Mouse (Mus musculus) effector memory CD4-positive, alpha-beta T cell, adult 7 months (primary cell): ENCODE measurements around the gene Ssna1. TPM values are rescaled to one million over a fixed set of nuclear protein-coding genes. Genes with fewer than 3 reads are reported as not detected.

ENCODE experiments used
- polyA plus RNA-seq: library from polyadenylated mRNA; unstranded; fragments of 100-300 nt; shearing (Covaris generic); gene quantifications from one replicate; pipeline ENCODE4 v1.2.1, GENCODE M21; 2017

The Ssna1 gene
- polyA plus RNA-seq, result 64.4 TPM

DNA sequence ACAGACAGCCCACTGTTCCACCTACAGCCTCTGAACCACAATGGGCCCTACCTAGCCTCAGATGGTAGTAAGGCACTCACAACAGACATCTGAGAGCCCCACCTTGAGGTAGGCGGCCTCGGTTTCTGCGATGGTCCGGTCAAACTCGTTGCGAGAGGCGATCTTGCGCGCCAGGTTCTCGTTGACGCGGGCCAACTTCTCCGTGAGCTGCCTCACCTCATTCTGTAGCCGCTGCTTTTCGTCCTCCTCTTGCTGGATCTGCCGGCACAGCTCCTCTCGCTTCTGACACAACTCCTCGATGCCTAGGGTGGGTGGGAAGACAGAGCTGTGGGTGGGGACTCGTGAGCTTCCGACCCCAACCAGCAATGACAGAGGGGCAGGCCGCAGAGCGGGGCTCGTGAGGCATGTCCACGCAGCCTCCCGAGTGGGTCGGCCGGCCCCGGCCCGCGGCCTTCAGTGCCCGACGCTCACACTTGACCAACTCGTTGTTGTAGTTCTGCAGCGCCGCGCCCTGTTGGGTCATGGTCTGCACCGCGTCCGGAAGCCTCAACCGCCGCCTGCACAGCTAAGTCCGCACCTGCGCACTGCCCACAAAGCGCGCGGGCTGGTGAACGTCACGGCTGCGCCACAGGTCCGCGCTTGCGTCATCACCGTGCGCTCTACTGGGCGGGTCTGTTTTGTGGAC, at the start of gene Ssna1, which contains the start of gene Anapc2:
Gene Ssna1, minus strand, starts transcription at position 612 of the 685 bp plus-strand sequence.
Gene Anapc2, plus strand, starts transcription at position 652 of the 685 bp plus-strand sequence.

DNA sequence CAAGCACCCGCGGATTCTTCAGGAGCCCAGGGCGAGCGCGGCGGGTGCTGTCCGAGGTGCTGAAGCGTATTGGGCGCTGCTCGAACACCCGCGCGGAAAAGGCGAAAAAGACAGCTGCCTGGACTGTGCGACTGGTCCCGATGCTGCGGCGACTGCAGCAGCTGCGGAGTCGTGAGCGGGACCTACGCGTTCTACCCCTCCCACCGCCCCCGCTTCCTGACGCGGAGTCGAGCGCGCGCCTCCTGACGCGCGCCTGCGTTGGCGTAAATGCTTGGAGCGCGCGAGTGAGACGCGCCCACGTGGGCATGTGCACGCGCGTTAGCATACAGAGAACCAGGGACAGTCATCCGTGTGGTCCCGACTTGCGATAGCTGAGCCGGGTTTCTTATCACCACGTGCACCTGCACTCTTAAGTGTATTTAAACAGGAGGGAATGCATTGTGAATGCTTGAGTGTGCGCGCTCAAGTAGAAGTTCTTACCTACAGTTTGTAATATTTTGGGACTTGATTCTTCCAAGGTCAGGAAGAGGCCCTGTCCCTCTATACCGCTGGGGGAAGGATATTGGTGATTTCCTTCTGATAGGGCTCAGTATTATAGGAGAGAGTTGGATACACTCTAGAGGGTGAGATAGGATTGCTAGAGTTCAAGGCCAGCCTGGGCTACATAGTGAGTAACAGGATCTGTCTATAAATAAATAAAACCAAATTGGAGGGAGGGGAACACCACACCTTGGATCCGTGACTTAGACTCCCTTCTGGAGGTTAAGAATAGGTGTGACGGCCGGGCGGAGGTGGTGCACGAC, 46.9 kb upstream of the Ssna1 start, which contains the start of gene Grin1:
Gene Grin1, minus strand, starts transcription at position 217 of the 803 bp plus-strand sequence.

DNA sequence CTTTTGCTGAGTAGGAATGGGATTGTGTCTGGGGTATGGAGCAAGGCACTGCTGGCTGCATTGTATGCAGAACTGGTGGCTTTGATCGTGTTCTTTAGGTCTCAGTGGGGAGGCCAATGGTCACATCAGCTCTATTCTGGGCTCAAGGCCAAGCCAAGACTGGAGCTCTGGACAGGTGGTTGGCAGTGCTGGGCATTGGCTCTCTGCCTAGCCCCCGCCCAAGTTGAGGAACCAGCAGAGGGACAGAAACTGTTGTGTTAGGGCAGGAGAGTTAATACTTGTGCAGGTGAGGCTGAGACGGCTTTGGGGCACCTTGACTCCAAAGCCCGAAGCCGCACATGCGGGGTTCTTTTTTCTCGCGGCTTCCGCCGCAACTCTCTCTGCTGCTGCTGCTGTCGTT, 17.4 kb upstream of the Ssna1 start, which contains the start of gene Lrrc26:
Gene Lrrc26, plus strand, starts transcription at position 265 of the 400 bp plus-strand sequence.

DNA sequence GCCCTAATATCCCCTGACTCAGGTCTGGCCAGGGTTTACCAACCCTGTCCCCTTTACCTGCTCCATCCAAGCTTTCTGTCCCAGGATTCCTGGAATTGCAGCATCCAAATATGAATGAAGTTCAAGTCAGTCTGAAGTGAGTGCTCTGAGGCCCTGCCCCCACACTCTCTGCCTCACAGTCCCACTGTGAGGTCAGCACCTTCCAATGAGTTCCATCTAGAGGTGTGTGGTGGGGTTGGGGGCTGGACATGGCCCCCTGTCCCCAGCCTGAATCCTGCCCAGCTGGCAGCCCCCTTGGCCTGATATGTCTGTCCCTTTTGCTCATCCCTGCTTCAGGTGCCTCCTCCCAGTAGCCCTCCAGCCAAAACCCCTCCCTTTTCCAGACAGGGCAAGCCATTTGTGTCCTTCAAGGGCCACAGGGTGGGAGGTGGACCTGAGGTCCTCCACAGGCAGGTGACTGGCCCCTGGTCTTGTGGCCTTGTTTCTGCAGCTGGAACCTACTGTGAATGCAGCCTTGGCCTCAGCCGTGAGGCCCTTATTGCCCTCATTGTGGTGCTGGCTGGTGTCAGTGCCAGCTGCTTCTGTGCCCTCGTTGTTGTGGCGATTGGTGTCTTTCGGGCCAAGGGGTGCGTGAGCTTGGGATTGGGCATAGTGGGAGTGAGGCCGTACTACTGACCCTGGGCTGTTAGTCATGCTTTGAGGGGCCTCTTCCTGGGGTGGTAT, 15.8 kb upstream of the Ssna1 start, which contains the start of gene Tmem210:
Gene Tmem210, plus strand, starts transcription at position 219 of the 723 bp plus-strand sequence.

DNA sequence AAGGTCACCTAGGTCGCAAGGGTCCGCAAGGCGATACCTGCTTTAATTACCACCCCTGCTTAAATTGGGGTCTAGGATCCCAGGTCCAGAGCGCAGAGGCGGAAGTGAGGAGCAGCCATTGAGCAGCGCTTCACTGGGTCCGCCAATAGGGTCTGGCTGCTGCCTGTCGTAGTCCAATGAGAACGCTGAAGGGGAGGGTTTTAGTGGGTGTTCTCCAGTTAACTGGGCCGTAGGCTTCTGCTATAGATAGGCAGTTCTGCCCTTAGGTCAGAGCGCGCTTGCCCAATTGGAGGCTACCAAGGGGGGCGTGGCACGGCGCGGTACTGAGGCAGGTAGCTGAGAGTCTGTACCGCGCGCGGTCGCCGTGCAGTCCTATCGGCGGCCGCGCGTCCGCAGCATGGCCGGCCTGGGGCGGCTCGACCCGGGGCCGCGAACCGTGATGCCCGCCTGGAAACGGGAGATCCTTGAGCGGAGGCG, 9.9 kb downstream of the Ssna1 start, which contains the start of gene Tprn:
Gene Tprn, plus strand, starts transcription at position 328 of the 477 bp plus-strand sequence.

DNA sequence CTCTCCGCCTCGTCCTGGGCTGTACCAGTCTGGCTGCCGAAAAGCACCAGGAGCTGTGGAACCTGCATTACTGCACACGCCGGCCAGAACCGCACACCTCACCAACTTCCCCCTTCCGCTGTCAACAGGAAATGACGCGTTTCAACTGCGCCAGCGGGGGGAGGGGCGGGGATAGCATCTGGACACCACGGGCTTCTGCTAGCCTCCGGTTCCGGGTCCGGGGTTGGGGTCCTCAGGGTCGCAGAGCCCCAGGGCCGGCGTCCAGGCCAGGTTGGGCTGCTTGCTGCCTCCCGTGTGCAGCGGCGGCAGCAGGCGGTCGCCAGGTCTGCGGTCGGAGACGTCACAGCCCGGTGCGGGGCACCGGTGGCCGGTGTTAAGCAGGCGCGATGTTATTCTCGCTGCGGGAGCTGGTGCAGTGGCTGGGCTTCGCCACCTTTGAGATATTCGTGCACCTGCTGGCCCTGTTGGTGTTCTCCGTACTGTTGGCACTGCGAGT, 16.9 kb downstream of the Ssna1 start, which contains the start of gene Tmem203:
Gene Tmem203, plus strand, starts transcription at position 156 of the 496 bp plus-strand sequence.

DNA sequence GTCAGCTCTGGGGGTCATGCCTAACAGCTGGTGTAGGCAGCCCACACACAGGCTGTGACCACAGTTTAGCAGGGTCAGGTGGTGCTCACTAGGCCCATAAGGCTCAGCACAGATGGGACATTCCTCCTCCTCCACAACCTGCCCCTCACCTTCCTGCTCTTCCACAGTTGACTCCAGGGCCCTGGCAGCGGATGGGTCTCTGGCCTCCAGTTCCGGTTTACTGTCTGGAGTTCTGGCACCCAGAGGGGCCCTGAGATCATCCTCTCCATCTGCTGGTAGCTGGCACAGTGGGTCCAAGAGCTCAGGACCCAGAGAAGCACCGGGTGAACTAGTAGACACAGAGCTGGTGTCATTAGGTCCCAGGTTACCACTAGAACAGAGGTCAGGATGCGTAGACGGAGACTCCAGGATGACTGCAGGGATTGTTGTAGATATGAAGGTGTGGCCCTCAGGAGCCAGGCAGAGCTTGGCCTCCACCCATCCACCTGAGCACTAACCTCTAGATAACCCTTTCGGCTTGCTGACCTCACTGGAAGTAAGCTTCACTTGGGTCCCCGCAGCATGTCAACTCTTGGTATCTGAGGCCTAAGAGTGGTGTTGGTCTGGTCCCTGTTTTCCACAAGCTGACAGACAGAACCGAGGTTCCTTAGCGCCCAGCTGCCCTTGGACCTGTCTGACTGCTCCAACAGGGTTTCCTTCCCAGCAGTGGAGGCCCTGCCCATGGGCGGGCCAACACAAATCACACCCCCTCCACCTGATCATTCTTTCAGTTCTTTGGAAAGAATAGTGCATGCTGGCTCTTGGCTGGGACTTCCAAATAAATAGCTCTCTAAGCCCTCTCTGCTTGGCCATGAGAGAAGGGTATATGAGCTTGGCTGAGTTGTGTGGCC, 25.8 kb downstream of the Ssna1 start, which contains the start of gene AL732309.1:
Gene AL732309.1, minus strand, starts transcription at position 681 of the 890 bp plus-strand sequence.

DNA sequence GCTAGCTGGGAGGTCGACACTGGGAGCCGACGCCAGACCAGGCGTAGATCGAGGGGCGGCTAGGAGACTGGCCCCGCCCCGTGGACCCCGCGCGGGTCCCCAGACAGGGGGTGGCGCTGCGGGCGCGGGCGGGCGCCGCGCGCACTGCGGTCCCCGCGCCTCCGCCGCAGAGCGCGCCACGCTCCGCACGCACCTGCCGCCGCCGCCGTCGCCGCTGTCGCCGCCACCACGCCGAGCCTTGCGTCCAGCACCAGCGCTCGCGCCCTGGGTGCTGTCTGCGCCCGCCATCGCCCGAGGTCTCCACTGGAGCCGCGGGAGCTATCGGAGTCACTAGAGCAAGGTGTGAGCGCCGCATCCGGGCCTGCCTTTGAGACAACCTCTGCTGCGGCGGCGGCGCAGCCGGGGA, 30.1 kb downstream of the Ssna1 start, which contains the start of the genes Rnf208 and Cysrt1:
Gene Rnf208, plus strand, starts transcription at position 155 of the 406 bp plus-strand sequence.
Gene Cysrt1, minus strand, starts transcription at position 352 of the 406 bp plus-strand sequence.

DNA sequence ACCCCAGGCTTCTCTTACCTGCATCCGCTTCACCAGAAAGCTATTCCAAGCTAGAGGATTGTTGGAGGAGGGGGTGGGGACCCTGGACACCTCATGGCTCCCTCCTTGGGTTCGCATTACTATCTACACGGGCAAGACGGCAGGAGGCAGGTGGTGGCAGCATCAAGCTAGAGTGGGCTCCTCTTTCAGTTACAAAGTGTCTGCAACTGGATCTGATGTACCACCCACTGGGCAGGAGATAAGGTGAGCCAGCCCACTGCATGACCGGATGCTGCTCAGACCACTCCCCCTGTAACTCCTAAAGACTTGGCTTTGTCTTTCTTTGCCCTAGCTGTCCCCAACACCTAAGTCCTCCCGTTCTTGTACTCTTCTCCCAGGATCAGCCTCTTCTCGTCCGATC, 35.6 kb downstream of the Ssna1 start, which contains the start of gene Rnf224:
Gene Rnf224, minus strand, starts transcription at position 174 of the 400 bp plus-strand sequence.

DNA sequence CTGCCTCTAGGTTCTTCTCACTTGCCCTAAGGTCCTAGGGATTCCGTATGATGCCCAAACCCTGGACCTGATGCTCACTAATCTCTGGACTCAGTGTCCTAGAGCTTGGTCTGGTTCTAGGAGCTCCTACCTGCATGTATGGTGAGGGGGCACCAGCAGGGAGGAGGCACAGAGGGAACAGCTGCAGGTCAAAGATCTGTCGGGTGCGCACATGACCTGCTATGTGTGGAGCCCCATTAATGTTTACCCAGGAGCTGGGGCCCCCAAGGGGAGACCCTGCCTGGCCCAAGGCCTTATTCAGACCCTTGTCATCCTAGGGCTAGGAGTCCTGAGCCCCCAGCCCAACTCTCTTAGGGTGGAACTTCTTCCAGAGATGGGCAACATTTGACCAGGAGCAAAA, 38.2 kb downstream of the Ssna1 start, which contains the start of gene Slc34a3:
Gene Slc34a3, minus strand, starts transcription at position 315 of the 400 bp plus-strand sequence.

DNA sequence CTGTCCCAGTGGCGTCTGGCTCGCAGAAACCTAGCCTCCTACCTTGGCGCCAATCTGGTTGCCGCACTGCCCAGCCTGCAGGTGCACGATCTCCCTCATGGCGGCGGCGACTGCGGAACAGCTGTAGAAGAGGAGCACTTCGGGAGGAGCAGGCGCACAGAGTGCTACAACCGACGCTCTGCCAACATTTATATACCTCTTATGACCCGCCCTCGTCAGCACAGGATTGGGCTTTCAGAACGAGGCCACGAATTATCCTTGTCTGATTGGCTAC, 47.8 kb downstream of the Ssna1 start, which contains the start of gene Tubb4b:
Gene Tubb4b, minus strand, starts transcription at position 211 of the 274 bp plus-strand sequence.

Other genes starting within 250 kb of the Ssna1 start
- 26.2 TPM for gene Nsmf, start 218.1 kb downstream of the Ssna1 start, polyA plus RNA-seq
- gene Entpd8, start 192.1 kb downstream of the Ssna1 start, polyA plus RNA-seq, result not detected
- gene Noxa1, start 177.3 kb downstream of the Ssna1 start, polyA plus RNA-seq, result 0.24 TPM
- gene Nrarp, start 91.7 kb downstream of the Ssna1 start, polyA plus RNA-seq, result 8.6 TPM
- gene Tor4a, start 75.6 kb downstream of the Ssna1 start, polyA plus RNA-seq, result 32.6 TPM
- 86.6 TPM for gene Nelfb, start 60.9 kb downstream of the Ssna1 start, polyA plus RNA-seq
- gene Stpg3, start 57.8 kb downstream of the Ssna1 start, polyA plus RNA-seq, result 0.68 TPM
- gene Fam166a, start 53.7 kb downstream of the Ssna1 start, polyA plus RNA-seq, result not detected
- 119 TPM for gene Tubb4b, start 47.7 kb downstream of the Ssna1 start, polyA plus RNA-seq
- gene Slc34a3, start 38.1 kb downstream of the Ssna1 start, polyA plus RNA-seq, result not detected
- not detected for gene Rnf224, start 35.7 kb downstream of the Ssna1 start, polyA plus RNA-seq
- not detected for gene Rnf208, start 30.2 kb downstream of the Ssna1 start, polyA plus RNA-seq
- not detected for gene Cysrt1, start 30.0 kb downstream of the Ssna1 start, polyA plus RNA-seq
- 5.2 TPM for gene AL732309.1, start 25.6 kb downstream of the Ssna1 start, polyA plus RNA-seq
- gene Tmem203, start 17.0 kb downstream of the Ssna1 start, polyA plus RNA-seq, result 13.5 TPM
- gene Tprn, start 9.8 kb downstream of the Ssna1 start, polyA plus RNA-seq, result 25.6 TPM
- gene Anapc2, start within 50 bp of the Ssna1 start, polyA plus RNA-seq, result 76.4 TPM
- gene Tmem210, start 15.7 kb upstream of the Ssna1 start, polyA plus RNA-seq, result 0.91 TPM
- gene Lrrc26, start 17.5 kb upstream of the Ssna1 start, polyA plus RNA-seq, result not detected
- not detected for gene Grin1, start 46.7 kb upstream of the Ssna1 start, polyA plus RNA-seq
- 25.5 TPM for gene Man1b1, start 59.9 kb upstream of the Ssna1 start, polyA plus RNA-seq
- gene Dpp7, start 83.9 kb upstream of the Ssna1 start, polyA plus RNA-seq, result 12.7 TPM
- 23.4 TPM for gene Uap1l1, start 93.2 kb upstream of the Ssna1 start, polyA plus RNA-seq
- not detected for gene Sapcd2, start 99.9 kb upstream of the Ssna1 start, polyA plus RNA-seq
- gene Entpd2, start 123.4 kb upstream of the Ssna1 start, polyA plus RNA-seq, result not detected
- 2.1 TPM for gene Npdc1, start 126.9 kb upstream of the Ssna1 start, polyA plus RNA-seq
- gene Fut7, start 150.8 kb upstream of the Ssna1 start, polyA plus RNA-seq, result 0.26 TPM
- 51.3 TPM for gene Abca2, start 156.3 kb upstream of the Ssna1 start, polyA plus RNA-seq
- 1.0 TPM for gene Clic3, start 184.4 kb upstream of the Ssna1 start, polyA plus RNA-seq
- gene Paxx, start 188.7 kb upstream of the Ssna1 start, polyA plus RNA-seq, result 50.2 TPM
- not detected for gene Ptgds, start 197.6 kb upstream of the Ssna1 start, polyA plus RNA-seq
- not detected for gene Lcn12, start 221.5 kb upstream of the Ssna1 start, polyA plus RNA-seq
- gene Fbxw5, start 228.3 kb upstream of the Ssna1 start, polyA plus RNA-seq, result 71.7 TPM
- gene C8g, start 229.3 kb upstream of the Ssna1 start, polyA plus RNA-seq, result 4.6 TPM